Mouse (Mus musculus): ENCODE data around the gene Fam83f. TPM values are rescaled to one million over a fixed set of nuclear protein-coding genes. Genes with fewer than 3 reads are reported as not detected.

Gene Fam83f
- 0.44 TPM for total RNA-seq (2023)

DNA sequence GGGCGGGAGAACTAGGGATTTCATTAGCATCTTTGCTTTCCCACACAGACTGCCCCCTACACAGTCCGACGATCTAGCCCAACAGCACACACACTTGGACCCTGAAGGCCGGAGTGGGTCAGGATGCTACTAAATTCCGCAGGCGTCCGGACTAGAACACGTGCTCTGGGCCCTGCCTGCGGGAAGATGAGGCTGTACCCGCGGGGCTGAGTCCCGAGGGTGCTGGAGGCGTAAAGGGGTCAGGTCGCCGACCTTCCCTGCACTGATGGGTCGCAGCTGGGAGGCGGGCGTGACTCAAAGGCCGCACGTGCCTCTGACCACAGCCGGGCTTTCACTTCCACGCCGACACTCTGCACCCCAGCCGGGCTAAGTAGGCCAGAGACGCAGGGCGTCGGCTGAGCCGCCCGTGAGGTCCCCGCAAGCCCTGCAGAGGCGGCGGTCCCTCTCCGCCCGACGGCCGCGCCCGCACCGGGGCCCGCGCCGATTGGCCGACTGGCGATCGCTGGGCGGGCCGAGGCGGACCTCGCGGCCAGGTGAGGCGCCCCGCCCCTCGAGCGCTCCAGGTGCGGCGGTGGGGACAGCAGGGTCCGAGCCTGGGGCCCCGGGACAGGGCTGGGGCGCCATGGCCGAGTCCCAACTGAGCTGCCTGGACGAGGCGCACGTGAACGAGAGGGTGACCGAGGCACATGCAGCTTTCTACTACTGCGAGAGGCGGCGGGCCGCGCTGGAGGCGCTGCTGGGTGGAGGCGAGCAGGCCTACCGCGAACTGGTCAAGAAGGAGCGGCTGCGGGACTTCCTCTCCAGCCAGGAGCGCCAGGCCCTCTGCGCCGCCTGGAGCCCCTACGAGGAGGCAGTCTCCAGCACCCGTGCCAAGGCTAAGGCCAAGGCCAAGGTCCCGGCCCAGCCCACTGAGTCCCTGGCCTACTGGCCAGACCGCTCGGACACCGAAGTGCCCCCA, at the start of gene Fam83f:
Gene Fam83f (plus strand): TSS at position 553 of the 958 bp plus-strand sequence.

DNA sequence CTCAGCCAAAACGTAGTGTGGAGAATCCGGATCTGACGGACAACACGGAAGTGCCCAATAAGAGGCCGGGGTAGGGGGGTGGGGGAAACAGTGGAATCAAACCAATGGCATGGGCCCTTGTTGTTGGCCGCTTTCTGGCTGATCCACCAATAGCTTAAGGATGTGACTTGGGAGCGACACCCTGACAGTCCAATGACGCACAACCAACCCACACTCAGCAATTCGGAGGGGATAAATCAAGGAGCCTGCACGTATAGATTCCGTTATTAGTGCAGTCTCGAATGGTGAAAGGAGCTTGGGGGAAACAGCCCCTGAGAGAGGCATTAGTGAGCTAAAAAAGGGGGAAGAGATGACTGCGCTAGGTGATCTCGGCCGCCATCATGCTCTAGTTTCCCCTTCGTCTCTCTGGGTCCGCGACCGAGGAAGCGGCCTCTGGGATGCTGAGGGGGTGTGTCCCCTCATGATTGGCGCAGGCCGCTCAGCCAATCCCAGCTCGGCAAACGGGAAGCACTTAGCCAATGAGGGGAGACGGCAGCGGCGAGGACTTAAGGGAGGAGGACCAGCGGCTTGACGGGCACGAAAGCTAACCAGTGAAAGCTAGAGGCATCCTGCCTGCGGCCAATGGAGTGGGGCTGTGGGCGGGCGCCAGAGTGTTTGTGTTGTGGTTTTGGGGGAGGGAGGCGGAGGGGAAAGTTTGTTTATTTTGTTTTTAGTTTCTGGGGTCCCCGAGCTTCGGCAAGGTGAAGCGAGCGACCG, 39.1 kb downstream of the Fam83f start, which contains the start of gene Tnrc6b:
Gene Tnrc6b (plus strand): TSS at position 706 of the 756 bp plus-strand sequence.

Other genes starting within 250 kb of the Fam83f start
- gene Enthd1, start 106.7 kb upstream of the Fam83f start, total RNA-seq (2023), result 0.59 TPM
- 491 TPM for gene Grap2, start 99.3 kb upstream of the Fam83f start, total RNA-seq (2023)
- 289 TPM for gene Tnrc6b, start 39.5 kb downstream of the Fam83f start, total RNA-seq (2023)

All from CD4-positive naive resting alpha-beta T cell, adult 76 days (primary cell).